Mouse (Mus musculus): Measurements from ENCODE around the gene Rapgef4. TPM values are rescaled to one million over a fixed set of nuclear protein-coding genes. Genes with fewer than 3 reads are reported as not detected.

The Rapgef4 gene
- polyA plus RNA-seq, 1 experiment from 2014 or later: 5.3 TPM

DNA sequence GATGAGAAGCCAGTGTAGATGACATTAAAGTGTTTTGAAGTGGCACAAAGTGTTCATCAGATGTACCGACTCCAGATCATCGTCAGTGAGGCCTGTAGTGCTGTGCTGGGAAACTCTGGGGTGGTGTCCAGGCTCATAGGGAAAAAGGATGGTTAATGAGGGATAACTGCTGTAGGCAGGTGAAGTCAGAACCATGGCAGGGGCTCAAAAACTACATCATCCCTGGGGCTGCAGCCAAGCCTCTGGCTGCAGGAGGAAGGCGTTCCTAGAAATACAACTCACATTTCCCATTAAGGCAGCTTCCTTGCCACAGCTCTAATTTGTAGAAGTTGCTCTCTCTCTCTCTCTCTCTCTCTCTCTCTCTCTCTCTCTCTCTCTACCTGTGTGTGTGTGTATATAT, 22.6 kb upstream of the Rapgef4 start:
- Histone ChIP-seq H3K4me3 (no peak overlapping the region), H3K9me3 (replicated peaks) (no peaks in the 10 kb centered on the region), H3K27me3 (replicated peaks) (no peaks in the 10 kb centered on the region), H3K4me2 (no peak overlapping the region), H3K27ac (ENCODE audit: poor library complexity, severe bottlenecking) (no peak overlapping the region), H3K4me1 (replicated peaks) (no peaks in the 10 kb centered on the region), H3K9ac (no peak overlapping the region), H3K36me3 (no peaks in the 10 kb centered on the region)
- 78% methylated on average over 3 of the region's 3 CpGs for WGBS
- ATAC-seq (ENCODE audit: insufficient number of reproducible peaks, low FRiP score): no peak

DNA sequence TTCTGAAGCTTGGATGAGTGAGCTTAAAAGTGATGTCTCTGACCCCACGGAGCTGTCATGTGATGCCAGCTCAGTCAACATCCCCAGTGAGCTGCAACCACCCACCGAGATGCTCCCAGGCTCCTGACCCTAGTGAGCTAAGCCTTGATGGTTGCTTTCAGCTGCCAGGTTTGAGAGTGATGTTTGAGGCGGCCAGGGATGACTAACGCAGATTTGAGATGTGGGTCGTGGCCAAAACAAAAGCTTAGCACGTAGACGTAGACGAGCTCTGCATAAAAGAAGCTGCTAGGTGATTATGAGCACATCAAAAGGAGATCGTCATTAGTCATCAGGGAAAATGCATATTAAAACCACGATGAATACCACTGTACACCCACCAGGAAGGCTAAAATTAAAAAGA, 16.8 kb upstream of the Rapgef4 start:
- no peak for ATAC-seq (ENCODE audit: insufficient number of reproducible peaks, low FRiP score)
- no peaks in the 10 kb centered on the region for H3K36me3 ChIP-seq
- 49% methylated on average over 10 of the region's 10 CpGs for WGBS

DNA sequence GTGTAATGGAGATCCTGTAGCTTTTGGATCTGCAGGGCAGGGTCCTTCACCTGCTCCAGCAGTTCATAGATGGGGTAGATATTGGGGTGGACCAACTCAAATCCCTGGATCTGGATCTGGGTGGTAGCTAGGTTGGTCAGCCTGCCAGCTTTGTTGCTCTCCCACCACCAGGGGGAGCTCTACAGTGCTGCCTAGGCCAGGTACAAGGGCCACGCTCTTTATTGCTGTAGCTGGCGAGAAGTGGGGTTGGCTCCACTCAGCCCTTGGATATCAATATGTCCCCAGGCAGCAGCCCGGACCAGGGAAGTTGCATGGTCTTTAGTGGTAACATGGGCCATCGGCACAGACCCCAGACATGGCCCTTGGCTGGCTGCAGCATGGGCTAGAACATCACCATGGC, 15.6 kb upstream of the Rapgef4 start:
- Histone ChIP-seq H3K9me3 (replicated peaks) (no peaks in the 10 kb centered on the region), H3K9ac (no peak overlapping the region), H3K36me3 (no peaks in the 10 kb centered on the region), H3K4me3 (no peak overlapping the region), H3K4me2 (no peak overlapping the region), H3K27me3 (replicated peaks) (no peaks in the 10 kb centered on the region), H3K4me1 (replicated peaks) (no peaks in the 10 kb centered on the region), H3K27ac (ENCODE audit: poor library complexity, severe bottlenecking) (no peak overlapping the region)
- no peak for ATAC-seq (ENCODE audit: insufficient number of reproducible peaks, low FRiP score)
- 76% methylated on average over 4 of the region's 4 CpGs for WGBS

More for the DNA sequence above, 16.8 kb upstream of the Rapgef4 start:
- no peak overlapping the region for H3K27ac ChIP-seq (ENCODE audit: poor library complexity, severe bottlenecking)
- no peak overlapping the region for H3K9ac ChIP-seq
- no peaks in the 10 kb centered on the region for H3K4me1 ChIP-seq (replicated peaks)
- no peaks in the 10 kb centered on the region for H3K27me3 ChIP-seq (replicated peaks)
- no peak overlapping the region for H3K4me3 ChIP-seq
- no peaks in the 10 kb centered on the region for H3K9me3 ChIP-seq (replicated peaks)
- no peak overlapping the region for H3K4me2 ChIP-seq

DNA sequence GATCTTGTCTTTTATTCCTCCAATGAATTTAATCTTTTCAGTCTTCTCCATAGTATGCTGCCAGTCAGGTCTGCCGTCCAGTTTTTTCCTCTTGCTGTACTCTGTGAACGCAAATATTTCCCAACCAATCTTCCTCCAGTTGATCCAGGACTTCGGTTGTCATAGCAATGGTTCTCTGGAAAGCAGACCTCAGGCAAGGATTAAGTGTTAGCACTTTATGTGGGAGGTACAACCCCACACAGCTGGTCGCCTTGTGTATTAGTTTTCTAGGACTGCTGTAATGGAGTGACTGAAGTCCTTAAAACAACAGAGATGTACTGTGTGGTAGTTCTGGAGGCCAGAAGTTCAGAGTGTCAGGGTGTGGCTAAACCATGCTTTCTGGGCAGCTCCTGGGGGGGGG, 14.3 kb upstream of the Rapgef4 start:
- no peak overlapping the region for H3K9ac ChIP-seq
- H3K27ac ChIP-seq (ENCODE audit: poor library complexity, severe bottlenecking): no peak overlapping the region
- H3K4me3 ChIP-seq: no peak overlapping the region
- no peaks in the 10 kb centered on the region; the same call in 1 of the 2 replicates for H3K27me3 ChIP-seq (replicated peaks)
- no peak for ATAC-seq (ENCODE audit: insufficient number of reproducible peaks, low FRiP score)
- no peaks in the 10 kb centered on the region for H3K9me3 ChIP-seq (replicated peaks)
- H3K36me3 ChIP-seq: no peaks in the 10 kb centered on the region
- 69% methylated on average over 4 of the region's 4 CpGs for WGBS
- H3K4me1 ChIP-seq (replicated peaks): no peaks in the 10 kb centered on the region
- no peak overlapping the region for H3K4me2 ChIP-seq

DNA sequence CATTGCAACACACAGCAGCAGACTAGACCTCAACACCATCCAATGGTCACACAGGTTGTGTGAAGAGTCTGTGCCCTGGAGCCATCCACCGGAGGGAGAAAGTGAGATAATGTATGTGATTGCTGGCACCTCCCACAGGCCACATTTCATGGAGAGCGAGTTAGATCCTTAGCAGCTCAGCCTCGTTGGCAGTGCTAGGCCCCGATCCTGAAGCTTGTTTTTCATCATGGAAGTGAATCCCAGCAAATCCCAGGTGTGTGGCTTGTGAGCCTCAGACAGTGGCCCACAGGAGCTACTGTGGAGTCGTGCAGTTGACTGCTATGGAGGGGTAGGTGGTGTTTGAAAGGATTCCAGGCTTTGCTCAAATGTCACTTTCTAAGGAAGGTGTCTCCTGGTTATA, 13.2 kb upstream of the Rapgef4 start:
- no peak for ATAC-seq (ENCODE audit: insufficient number of reproducible peaks, low FRiP score)
- H3K9me3 ChIP-seq (replicated peaks): no peaks in the 10 kb centered on the region
- H3K4me2 ChIP-seq: no peak overlapping the region
- no peak overlapping the region for H3K9ac ChIP-seq
- H3K27me3 ChIP-seq (replicated peaks): peaks cover 4% of the 10 kb centered on the region
- H3K4me3 ChIP-seq: no peak overlapping the region
- H3K36me3 ChIP-seq: no peaks in the 10 kb centered on the region
- 68% methylated on average over 5 of the region's 5 CpGs for WGBS
- no peaks in the 10 kb centered on the region for H3K4me1 ChIP-seq (replicated peaks)
- H3K27ac ChIP-seq (ENCODE audit: poor library complexity, severe bottlenecking): no peak overlapping the region

DNA sequence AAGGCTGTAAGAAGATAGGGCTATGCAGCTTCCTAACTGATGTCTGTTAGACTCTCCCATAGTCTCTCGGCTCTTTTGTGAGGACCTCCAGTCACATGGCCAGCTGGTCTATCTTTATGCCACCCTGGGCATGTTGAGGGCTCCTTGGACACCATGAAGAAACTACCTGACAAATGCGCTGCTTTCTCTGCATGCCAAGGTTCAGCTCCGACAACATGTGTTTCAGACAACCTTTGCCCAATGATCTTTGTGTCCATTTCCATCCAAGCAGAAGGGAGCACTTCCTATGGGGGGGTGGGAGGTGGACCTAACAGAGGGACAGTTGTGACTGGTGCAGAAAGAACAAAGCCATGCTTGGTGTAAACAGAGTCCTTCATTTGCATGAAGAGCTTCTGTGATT, 7.4 kb upstream of the Rapgef4 start:
- no peak overlapping the region for H3K27ac ChIP-seq (ENCODE audit: poor library complexity, severe bottlenecking)
- WGBS: 83% methylated on average over 3 of the region's 3 CpGs
- H3K4me1 ChIP-seq (replicated peaks): no peaks in the 10 kb centered on the region
- no peak overlapping the region for H3K9ac ChIP-seq
- H3K27me3 ChIP-seq (replicated peaks): peaks cover 4% of the 10 kb centered on the region
- no peaks in the 10 kb centered on the region for H3K9me3 ChIP-seq (replicated peaks)
- no peak overlapping the region for H3K4me3 ChIP-seq
- ATAC-seq (ENCODE audit: insufficient number of reproducible peaks, low FRiP score): no peak
- no peak overlapping the region for H3K4me2 ChIP-seq
- no peaks in the 10 kb centered on the region for H3K36me3 ChIP-seq

DNA sequence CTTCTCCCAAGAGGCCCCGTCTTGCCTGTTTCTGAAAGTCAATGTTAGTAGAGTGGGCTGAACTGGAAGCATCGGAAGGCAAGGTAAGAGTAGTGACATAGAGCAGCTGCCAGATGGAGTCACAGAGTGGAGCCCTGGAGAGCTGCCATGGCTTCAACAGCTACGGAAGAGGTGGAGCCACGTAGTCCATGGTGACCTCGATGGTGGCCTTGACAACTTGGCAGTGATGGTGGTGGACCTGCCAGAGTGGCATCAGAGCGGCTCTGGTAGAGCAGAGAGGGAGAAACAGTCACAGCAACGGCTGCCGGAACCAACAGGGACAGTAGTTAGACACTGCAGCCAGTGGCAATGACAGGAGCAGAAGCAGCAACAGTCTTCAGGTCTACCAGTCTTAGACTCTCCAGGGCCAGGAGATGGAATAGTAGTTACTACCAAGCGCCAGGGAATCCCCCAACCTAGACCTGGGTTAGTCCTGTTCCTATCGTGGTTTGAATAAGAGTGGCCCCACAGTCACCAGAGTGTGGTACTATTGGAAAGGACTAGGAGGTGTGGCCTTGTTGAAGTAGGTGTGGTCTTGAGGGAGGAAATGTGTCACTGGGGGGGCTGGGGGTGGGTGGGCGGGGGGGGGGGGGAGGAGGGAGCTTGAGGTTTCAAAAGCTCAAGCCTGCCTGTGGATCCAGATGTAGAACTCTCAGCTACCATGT, 6.7 kb upstream of the Rapgef4 start:
- no peaks in the 10 kb centered on the region for H3K4me1 ChIP-seq (replicated peaks)
- no peak overlapping the region for H3K27ac ChIP-seq (ENCODE audit: poor library complexity, severe bottlenecking)
- no peak overlapping the region for H3K9ac ChIP-seq
- no peaks in the 10 kb centered on the region for H3K36me3 ChIP-seq
- H3K9me3 ChIP-seq (replicated peaks): no peaks in the 10 kb centered on the region
- no peak overlapping the region for H3K4me2 ChIP-seq
- H3K27me3 ChIP-seq (replicated peaks): peaks cover 5% of the 10 kb centered on the region
- no peak for ATAC-seq (ENCODE audit: insufficient number of reproducible peaks, low FRiP score)
- 79% methylated on average over 10 of the region's 11 CpGs for WGBS
- no peak overlapping the region for H3K4me3 ChIP-seq

DNA sequence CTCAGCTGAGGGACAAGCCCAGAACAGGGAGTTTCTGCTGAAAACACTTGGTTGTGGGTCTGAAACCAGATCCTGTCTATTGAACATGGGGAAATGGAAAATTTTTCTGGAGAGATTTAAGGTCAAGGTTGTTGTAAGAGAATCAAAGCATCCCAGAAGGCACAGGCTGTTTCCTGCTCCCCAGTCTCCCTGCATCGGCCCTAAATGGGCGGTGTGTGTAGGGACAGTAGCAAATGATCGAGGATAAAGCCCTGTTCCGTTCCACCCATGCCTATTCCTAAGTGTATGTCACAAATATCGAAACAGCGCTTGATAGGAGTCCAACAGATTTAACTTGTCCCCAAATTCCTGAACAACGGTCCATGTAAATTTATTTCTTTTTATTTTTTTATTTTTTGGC, 1.1 kb upstream of the Rapgef4 start:
- ATAC-seq (ENCODE audit: insufficient number of reproducible peaks, low FRiP score): no peak
- Histone ChIP-seq H3K4me3 (no peak overlapping the region), H3K27me3 (replicated peaks) (peaks cover 27% of the 10 kb centered on the region), H3K36me3 (no peaks in the 10 kb centered on the region), H3K9me3 (replicated peaks) (no peaks in the 10 kb centered on the region), H3K27ac (ENCODE audit: poor library complexity, severe bottlenecking) (no peak overlapping the region), H3K4me1 (replicated peaks) (no peaks in the 10 kb centered on the region; the same call in 1 of the 2 replicates), H3K4me2 (no peak overlapping the region), H3K9ac (no peak overlapping the region)
- WGBS: 85% methylated on average over 7 of the region's 7 CpGs

DNA sequence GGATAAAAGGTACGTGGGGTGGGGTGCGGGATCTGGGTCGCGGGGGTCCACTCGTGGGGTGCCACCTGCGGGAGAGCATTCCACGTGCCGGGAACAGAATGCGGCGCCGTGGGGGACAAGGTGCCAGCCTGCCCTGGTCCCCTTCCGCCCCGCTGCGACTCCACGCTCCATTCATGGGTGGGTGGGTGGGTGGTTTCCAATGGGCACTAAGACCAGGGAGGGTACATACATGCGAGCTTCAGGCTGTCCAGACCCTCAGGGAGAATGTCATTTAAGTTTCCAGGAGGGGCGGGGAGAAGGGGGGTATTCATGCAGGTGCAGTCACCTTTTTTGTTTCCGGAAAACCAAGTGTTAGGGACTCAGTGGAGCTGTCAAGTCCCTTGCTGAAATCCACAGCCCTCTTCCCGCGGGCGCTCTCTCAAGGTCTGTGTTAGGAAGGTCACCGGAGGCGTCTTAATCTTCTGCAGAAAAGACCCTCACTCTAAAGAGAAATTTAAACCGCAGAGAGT, 357 bp downstream of the Rapgef4 start:
- no peaks in the 10 kb centered on the region for H3K36me3 ChIP-seq
- 0 out of 2 replicates have a peak, but pooled peaks have one; percentile 6 for ATAC-seq (ENCODE audit: insufficient number of reproducible peaks, low FRiP score)
- no peaks in the 10 kb centered on the region; the same call in 1 of the 2 replicates for H3K4me1 ChIP-seq (replicated peaks)
- peak overlapping the region; percentile 80 for H3K9ac ChIP-seq
- no peak overlapping the region for H3K27ac ChIP-seq (ENCODE audit: poor library complexity, severe bottlenecking)
- peak overlapping the region; percentile 75 for H3K4me3 ChIP-seq
- no peaks in the 10 kb centered on the region for H3K9me3 ChIP-seq (replicated peaks)
- WGBS: 10% methylated on average over 24 of the region's 24 CpGs
- H3K4me2 ChIP-seq: peak overlapping the region; percentile 99
- peaks cover 27% of the 10 kb centered on the region for H3K27me3 ChIP-seq (replicated peaks)

DNA sequence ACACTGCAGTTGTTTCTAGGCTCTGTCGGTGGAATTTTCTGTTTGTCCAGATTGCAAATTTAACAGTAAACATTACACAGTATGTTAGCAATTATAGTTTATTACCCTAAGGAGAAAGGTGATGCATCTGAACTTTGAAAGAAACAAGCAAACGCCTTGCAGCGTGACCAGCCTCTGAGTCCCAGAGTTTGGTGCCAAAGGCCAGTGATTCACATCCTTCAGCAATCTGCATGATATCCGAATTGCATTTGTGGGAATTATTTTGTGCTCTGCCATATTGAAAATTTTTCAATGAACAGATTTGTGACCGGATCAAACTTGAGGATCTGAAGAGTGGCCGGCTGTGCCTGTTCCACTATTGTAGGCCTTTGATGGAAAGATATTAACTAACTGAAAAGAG, 856 bp downstream of the Rapgef4 start:
- peaks cover 27% of the 10 kb centered on the region for H3K27me3 ChIP-seq (replicated peaks)
- peak overlapping the region; percentile 99 for H3K4me2 ChIP-seq
- H3K9me3 ChIP-seq (replicated peaks): no peaks in the 10 kb centered on the region
- no peaks in the 10 kb centered on the region for H3K36me3 ChIP-seq
- H3K9ac ChIP-seq: no peak overlapping the region
- WGBS: 79% methylated on average over 6 of the region's 6 CpGs
- H3K4me3 ChIP-seq: no peak overlapping the region; the same call in 1 of the 2 replicates
- ATAC-seq (ENCODE audit: insufficient number of reproducible peaks, low FRiP score): no peak
- H3K4me1 ChIP-seq (replicated peaks): no peaks in the 10 kb centered on the region; the same call in 1 of the 2 replicates
- no peak overlapping the region for H3K27ac ChIP-seq (ENCODE audit: poor library complexity, severe bottlenecking)

DNA sequence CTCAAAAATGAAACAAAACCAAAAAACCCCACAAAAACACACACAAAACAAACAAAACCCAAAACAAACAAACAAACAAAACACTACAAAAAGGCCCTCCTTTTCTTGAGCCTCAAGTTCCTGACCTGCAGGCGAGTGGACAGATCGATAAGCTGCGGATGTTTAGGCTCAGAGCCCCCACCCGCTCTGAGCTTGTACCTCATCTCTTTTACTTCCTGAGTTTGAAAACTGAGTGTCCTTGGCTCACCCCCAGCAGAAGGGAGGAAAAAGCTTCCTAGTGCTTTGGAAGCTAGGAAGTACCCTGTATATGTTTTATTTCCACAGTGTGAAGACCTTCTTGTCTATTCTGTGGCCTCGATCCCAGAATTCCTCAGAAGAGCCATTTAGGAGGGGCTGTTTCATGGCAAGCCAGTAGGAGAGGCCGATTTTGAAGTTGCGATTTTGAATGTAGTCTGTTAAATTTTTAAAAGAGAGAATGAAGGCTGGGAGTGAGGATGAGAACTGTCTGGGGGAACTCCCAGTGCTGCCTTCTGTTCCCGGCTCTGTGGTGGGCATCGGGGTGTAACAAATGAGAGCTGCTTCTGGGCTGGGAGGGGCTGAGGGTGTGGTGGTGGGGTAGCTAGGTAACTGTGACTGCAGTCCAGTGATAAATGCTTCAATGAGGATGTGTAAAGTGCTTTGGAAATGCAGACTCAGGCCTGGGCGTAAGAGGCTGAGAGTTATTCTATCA, 2.0 kb downstream of the Rapgef4 start:
- H3K4me3 ChIP-seq: no peak overlapping the region
- no peaks in the 10 kb centered on the region; the same call in 1 of the 2 replicates for H3K4me1 ChIP-seq (replicated peaks)
- H3K27ac ChIP-seq (ENCODE audit: poor library complexity, severe bottlenecking): no peak overlapping the region
- H3K27me3 ChIP-seq (replicated peaks): peaks cover 27% of the 10 kb centered on the region
- 70% methylated on average over 10 of the region's 10 CpGs for WGBS
- ATAC-seq (ENCODE audit: insufficient number of reproducible peaks, low FRiP score): peak; percentile 77; the same call in 1 of the 2 replicates
- H3K4me2 ChIP-seq: no peak overlapping the region
- H3K36me3 ChIP-seq: no peaks in the 10 kb centered on the region
- H3K9ac ChIP-seq: no peak overlapping the region
- H3K9me3 ChIP-seq (replicated peaks): no peaks in the 10 kb centered on the region
